Mouse (Mus musculus) frontal cortex, postnatal 25 days (tissue): ENCODE measurements at regions not wholly inside any gene's neighbourhood (a gene's known extent, or its start where the extent isn't known, plus 50 kb on each side); places are given as distances from the start of the nearest gene placed in this dataset.

Experiments used
- DNase-seq, 2 experiments: peaks; one replicate each; pipeline ENCODE4 v3.0.0; 2022; ENCODE audit warnings: low spot score in 2 of 2

- DNase-seq: peak in 1 of 2 experiments; percentile 76
Observed at GRCm38 (mm10) chr13:83730713-83731480, 227.1 kb downstream of the Mef2c start.

DNA sequence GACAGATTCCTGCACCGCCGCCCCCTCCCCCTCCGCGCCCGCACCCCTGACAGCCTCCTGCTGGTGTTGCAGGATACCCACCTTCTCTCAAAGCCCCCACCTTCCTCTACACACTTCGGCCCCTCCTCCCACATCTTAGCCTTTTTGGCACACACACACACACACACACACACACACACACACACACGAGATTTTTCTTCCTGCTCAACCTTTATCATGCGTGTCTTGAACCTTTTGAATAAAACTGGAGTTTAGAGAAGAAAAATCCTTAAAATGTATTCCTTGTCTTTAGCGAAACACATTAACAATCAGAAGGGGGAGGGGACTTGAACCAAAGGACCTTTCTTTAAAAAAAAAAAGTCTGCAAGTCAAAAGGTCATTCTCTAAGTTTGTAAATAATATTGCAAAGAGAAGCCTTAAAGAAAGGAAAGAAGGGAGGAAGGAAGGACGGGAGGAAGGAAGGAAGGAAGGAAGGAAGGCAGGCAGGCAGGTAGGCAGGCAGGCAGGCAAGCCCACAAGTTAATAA lies 227.7 kb downstream of the Mef2c start:
- no peak for DNase-seq

- peak in 1 of 2 experiments; percentile 55 for DNase-seq
Observed at GRCm38 (mm10) chr13:83732283-83733121, 228.7 kb downstream of the Mef2c start.

DNA sequence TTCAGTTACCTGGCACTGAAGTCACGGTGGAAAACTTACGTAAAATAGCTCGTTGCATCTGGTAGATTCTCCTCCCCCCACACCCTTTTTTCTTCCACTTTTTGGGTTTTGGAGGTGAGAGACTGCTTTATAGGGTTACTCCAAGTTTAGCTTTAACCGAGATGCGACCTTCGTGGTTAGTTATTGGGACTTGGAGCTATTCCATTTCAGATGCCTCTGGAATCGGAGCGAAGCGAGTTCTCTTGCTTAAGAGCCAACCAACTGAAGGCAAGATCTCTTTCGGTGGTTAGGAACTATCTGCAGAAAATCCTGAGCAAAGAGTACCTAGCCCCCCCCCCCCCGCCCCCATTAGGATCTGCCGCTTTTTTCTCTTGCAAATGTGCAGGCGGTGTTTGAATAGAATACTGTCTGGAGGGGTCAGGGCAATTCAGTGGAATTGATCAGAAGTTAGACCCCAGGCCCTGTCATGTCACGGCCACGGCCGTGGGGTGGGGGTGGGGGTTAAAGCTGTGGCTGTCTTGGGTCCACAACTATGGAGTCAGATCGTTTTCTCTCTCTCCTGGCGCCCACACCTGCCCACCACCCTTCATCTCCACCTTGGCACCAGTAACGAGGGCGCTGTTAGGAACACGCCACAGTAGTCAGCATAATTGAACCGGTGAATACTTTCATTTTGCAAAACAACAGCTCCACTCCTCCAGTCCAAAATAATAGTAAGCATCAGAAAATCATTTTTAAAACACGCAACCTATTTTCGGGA lies 229.6 kb downstream of the Mef2c start:
- peak in 1 of 2 experiments; percentile 43 for DNase-seq

DNA sequence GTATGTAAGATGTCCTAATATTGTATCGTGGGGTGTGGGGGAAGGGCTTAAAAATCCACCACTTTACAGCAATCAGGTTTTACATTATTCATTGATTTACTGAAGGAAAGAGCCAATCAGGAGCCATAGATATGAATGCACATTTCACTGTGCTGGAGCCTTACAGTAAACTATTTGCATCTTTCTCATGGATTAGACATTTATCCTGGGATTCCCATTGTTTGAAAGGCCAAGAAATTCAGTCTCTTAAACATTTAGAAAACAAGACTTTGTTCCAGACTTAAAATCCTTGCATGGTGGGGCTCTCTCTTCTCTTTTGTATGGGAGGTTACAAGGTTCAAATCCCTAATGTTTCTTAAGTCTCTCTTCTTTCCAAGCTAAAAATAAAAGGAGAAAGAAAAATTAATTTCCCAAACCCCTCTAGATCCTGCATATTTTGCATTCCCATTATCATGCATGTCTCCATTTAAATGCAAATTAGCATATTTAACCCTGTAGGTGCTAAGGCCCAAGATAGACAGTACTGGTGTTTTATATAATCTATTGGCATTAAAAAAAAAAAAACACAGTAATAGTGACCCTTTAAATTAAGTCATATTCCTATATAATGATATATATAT lies 230.3 kb downstream of the Mef2c start:
- no peak for DNase-seq

GRCm38 (mm10) chr13:83734656-83735055 lies 230.8 kb downstream of the Mef2c start:
- DNase-seq: no peak

- DNase-seq: no peak
Observed at GRCm38 (mm10) chr13:83735101-83735500, 231.3 kb downstream of the Mef2c start.

- DNase-seq: no peak
Observed at GRCm38 (mm10) chr13:83735631-83736475, 232.0 kb downstream of the Mef2c start.

- no peak for DNase-seq
Observed at GRCm38 (mm10) chr13:83737031-83737825, 233.4 kb downstream of the Mef2c start.

- peak in 1 of 2 experiments; percentile 41 for DNase-seq
Observed at GRCm38 (mm10) chr13:83737826-83738527, 234.1 kb downstream of the Mef2c start.

- no peak for DNase-seq
Observed at GRCm38 (mm10) chr13:83738528-83738981, 234.7 kb downstream of the Mef2c start.

- DNase-seq: no peak
Observed at GRCm38 (mm10) chr13:83739131-83739530, 235.3 kb downstream of the Mef2c start.

DNA sequence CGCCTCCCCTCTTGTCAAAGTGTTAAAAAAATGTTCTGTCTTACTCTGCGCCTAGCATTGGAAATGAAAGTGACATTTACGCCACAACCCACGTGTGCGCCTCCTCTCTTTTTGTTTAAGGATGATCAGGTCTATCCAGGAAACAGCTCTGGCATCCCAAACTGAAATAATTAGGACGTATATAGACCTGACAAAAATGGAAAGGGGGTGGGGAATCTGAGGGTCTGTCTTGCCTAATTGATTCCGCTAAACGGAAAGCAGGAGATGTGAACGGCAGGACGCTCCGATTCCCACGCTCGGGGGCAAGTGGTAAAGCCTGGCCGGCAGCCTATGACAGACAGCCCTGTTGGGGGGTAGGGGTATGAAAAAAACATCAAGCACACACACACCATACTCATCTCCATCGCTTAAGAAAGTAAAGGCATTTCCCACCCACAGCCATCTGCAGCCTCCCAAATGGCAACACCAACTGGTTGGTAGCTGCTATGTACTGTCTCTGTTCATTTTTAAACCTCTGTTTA lies 235.8 kb downstream of the Mef2c start:
- DNase-seq: peak in 1 of 2 experiments; percentile 69

- DNase-seq: no peak
Observed at GRCm38 (mm10) chr13:83740101-83740500, 236.3 kb downstream of the Mef2c start.

DNA sequence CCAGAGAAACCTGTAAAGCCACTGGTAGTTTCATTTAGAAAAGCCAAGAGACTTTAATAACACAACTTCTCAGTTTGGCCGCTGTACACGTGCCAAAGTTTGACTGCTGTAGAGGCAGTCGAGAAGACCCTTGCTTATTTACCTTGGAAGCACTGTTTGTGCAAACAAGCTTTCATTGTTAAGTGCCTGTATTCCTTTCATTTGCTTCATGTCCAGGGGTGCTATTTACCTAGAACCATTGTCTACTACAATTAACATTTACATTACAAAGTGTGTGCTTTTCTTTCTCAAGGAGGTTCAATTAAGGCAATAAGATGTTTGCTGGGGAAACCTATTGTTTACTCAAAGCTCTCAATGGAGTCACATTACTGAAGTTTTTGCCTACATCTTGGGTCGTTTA lies 236.9 kb downstream of the Mef2c start:
- DNase-seq: no peak

DNA sequence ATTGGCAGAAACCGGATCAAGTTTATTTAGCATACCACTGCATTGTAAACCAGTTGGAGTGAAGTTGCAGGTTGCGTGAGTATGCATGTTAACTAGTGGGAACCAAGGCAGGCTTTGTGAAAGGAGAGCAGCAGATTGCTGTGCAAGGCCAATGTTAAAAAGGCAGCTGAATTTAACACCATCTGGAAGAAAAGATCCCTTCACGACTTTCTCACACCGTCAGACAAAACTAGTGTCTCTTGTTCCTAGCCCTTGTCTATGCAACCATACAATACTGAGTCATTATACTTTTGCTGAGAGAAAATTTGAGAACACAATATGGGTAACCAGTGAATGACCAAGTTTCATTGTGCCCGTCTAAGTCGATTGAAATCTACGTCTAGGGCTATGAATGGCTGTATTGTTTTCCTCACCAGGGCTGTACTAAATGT lies 237.8 kb downstream of the Mef2c start:
- no peak for DNase-seq

DNA sequence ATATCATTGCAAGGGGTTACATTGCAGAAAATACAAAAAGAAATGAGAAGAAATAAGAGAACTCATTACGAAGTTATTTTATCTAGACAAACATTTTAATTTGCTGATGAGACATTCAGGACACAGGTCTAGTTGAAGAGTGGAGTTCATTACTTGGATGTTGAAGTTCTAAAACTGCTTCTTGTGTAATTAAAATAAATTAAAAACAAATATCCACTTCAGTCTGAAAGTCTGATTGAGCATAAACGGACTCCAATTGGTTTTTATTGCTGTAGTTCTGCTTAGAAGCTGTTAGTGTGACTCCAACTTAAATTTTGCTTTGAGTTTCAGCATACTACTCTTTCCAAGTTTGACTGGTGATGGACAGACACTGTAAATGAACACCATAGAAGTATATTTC lies 238.3 kb downstream of the Mef2c start:
- DNase-seq: no peak

DNA sequence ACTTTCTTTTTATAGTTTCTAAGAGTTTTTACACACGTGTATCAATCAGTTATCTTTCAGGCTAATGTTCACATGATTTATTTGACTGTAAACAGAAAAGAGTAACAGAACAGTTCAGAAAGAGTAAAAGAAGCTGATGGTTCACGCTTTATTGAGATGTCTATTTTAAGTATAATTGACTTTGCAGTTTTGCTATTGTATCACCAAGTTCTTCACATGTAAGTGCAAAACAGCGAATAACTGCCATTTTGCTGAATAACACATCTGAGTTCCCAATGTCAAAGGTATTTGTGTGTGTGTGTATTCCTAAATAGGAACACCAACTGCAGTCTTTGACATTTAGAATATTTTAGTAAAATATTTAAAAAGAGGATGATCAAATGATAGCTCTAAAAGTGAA lies 238.7 kb downstream of the Mef2c start:
- DNase-seq: no peak

DNA sequence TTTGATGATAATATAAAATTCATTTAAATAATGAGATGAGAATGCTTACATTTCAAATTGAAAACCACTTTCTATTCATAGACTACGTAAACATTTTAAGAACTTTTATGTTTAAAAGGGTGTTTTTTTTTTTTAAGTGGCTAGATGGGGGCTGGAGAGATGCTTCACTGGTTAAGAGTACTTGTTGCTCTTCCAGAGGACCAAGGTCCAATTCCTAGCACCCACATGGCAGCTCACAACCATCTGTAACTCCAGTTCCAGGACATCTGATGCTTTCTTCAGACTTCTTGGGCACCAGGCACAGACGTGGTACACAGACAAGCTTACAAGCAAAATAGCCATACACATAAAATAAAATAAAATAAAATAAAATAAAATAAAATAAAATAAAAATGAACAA lies 239.5 kb downstream of the Mef2c start:
- no peak for DNase-seq
